Comparison of ENCODE assay signal across 10 mouse cellular contexts in genomic region chr11:31828011-31828770, GRCm38 (mm10). TPM values are rescaled to one million over a fixed set of nuclear protein-coding genes. Genes with fewer than 3 reads are reported as not detected.
DNase-seq lines count a peak whose midpoint lies in the region; ATAC-seq and TF ChIP-seq lines count a peak whose summit lies in the region.
"Had no signal": no experiment of that assay in that cellular context is flagged by ENCODE, and none has a peak within 500 bp of the region (broad histone marks: within the 10 kb centered on the region; RNA-seq: fewer than 3 reads in every experiment).

No protein-coding gene starts in this region.

- no peak overlapping the region for H3K4me3 ChIP-seq in liver, embryonic 12.5 days
- no peak overlapping the region for H3K4me3 ChIP-seq in liver, embryonic 11.5 days (ENCODE audit: low read depth, low read length)
- no peak overlapping the region for H3K4me3 ChIP-seq in small intestine, adult 2 months (ENCODE audit: low read depth, low read length)

- WGBS in liver, embryonic 12.5 days (ENCODE audit: insufficient replicate concordance): 74% methylated on average over 4 of the region's 4 CpGs
- WGBS in liver, embryonic 11.5 days: 83% methylated on average over 4 of the region's 4 CpGs
- WGBS in small intestine, adult 2 months: 79% methylated on average over 4 of the region's 4 CpGs

- peaks cover 96% of the 10 kb centered on the region for H3K4me1 ChIP-seq in liver, embryonic 12.5 days
- H3K4me1 ChIP-seq in liver, embryonic 11.5 days (replicated peaks; ENCODE audit: control insufficient read depth, insufficient read depth, low read length): peaks cover 55% of the 10 kb centered on the region
- H3K4me1 ChIP-seq in small intestine, adult 2 months (ENCODE audit: control insufficient read depth, insufficient read depth, insufficient read length, low read length): peaks cover 39% of the 10 kb centered on the region

- H3K4me2 ChIP-seq in liver, embryonic 12.5 days: no peak overlapping the region
- no peak overlapping the region for H3K4me2 ChIP-seq in liver, embryonic 11.5 days

- TF ChIP-seq CTCF in small intestine, adult 2 months (IDR thresholded peaks at IDR 0.05; ENCODE audit: extremely low read depth, insufficient read length, insufficient replicate concordance, low read depth, low read length): no peak

- H3K27ac ChIP-seq in liver, embryonic 12.5 days: peak overlapping the region; percentile 81
- no peak overlapping the region for H3K27ac ChIP-seq in liver, embryonic 11.5 days (ENCODE audit: low read depth, low read length)
- peak overlapping the region; percentile 14 for H3K27ac ChIP-seq in small intestine, adult 2 months (ENCODE audit: insufficient read depth, low read depth, low read length)

- 0 out of 2 replicates have a peak overlapping the region, but pooled peaks have one; percentile 32 for H3K9ac ChIP-seq in liver, embryonic 12.5 days
- H3K9ac ChIP-seq in liver, embryonic 11.5 days (ENCODE audit: low read depth, low read length): no peak overlapping the region

- no peaks in the 10 kb centered on the region for H3K9me3 ChIP-seq in liver, embryonic 12.5 days (replicated peaks)
- no peaks in the 10 kb centered on the region for H3K9me3 ChIP-seq in liver, embryonic 11.5 days (ENCODE audit: control insufficient read depth, low read length)
- H3K9me3 ChIP-seq: G1E had no signal

- no peak for TF ChIP-seq POLR2A in small intestine, adult 2 months (IDR thresholded peaks at IDR 0.05; ENCODE audit: low read depth, low read length)

- no peaks in the 10 kb centered on the region for H3K36me3 ChIP-seq in liver, embryonic 12.5 days
- H3K36me3 ChIP-seq in liver, embryonic 11.5 days (ENCODE audit: control insufficient read depth, insufficient read depth, low read length): no peaks in the 10 kb centered on the region
- no peaks in the 10 kb centered on the region for H3K36me3 ChIP-seq in small intestine, adult 2 months (ENCODE audit: control insufficient read depth, insufficient read depth, low read length)
- H3K36me3 ChIP-seq: G1E had no signal

- no peaks in the 10 kb centered on the region for H3K27me3 ChIP-seq in liver, embryonic 12.5 days (replicated peaks)
- H3K27me3 ChIP-seq in liver, embryonic 11.5 days (replicated peaks; ENCODE audit: control insufficient read depth, insufficient read depth, low read length): no peaks in the 10 kb centered on the region
- no peaks in the 10 kb centered on the region for H3K27me3 ChIP-seq in small intestine, adult 2 months (ENCODE audit: control insufficient read depth, insufficient read depth, low read length)

- ATAC-seq in liver, embryonic 12.5 days: no peak
- ATAC-seq in liver, embryonic 11.5 days (replicated peaks; ENCODE audit: low FRiP score): no peak

- no peak for DNase-seq in liver, embryonic 11.5 days (ENCODE audit: low spot score)
- peak; percentile 14 for DNase-seq in fibroblast of lung, adult 2 months (ENCODE audit: low read depth)
- DNase-seq in kidney, postnatal 14 days: peak; percentile 88
- no peak for DNase-seq in spleen, postnatal 4 days (ENCODE audit: low spot score in 2 of 2)
- DNase-seq in frontal cortex, postnatal 10 days (ENCODE audit: low spot score in 2 of 2): no peak
- DNase-seq in spleen, adult 12 weeks (ENCODE audit: low spot score): no peak
- DNase-seq: thymus, postnatal 25 days had no signal

RNA-seq across cellular contexts. Expression of gene Cpeb4, which starts 43.8 kb away (rescaled TPM):
- polyA plus RNA-seq in liver, embryonic 12.5 days (2016; fragmentation: Nextera tagmentation; extraction: Ambion mirVana): 21.5 and 24.7 TPM in 2 replicates
- polyA plus RNA-seq in liver, embryonic 11.5 days (2014; fragmentation: Nextera tagmentation; extraction: Ambion mirVana): 14.4 and 15.8 TPM in 2 replicates
- 2.7 and 4.9 TPM in 2 replicates for polyA plus RNA-seq in small intestine, adult 2 months (2012; rRNA removed)

Comparison
In these comparisons a context has a peak if more than half of its experiments do, and no peak if none do; other contexts are left out.
1. DNase-seq: peak in fibroblast of lung, adult 2 months (single experiment) and kidney, postnatal 14 days (single experiment); none in liver, embryonic 11.5 days (single experiment), spleen, postnatal 4 days (0 of 2), frontal cortex, postnatal 10 days (0 of 2) and spleen, adult 12 weeks (single experiment).